Mouse (Mus musculus) T-helper 17 cell (primary cell): ENCODE results near the gene Ly6g5b.

Experiments used
- in situ Hi-C, 2 experiments: fragments of 300-600 bp; cut with MboI, MseI; formaldehyde crosslinking; loops; 1 replicate in 1 of 2; 2 replicates in 1 of 2; pipeline ENCODE4 v1.15.1; 2025; ENCODE audit warnings: high pct_unique_total_duplicates in 2 of 2

Gene Ly6g5b

DNA sequence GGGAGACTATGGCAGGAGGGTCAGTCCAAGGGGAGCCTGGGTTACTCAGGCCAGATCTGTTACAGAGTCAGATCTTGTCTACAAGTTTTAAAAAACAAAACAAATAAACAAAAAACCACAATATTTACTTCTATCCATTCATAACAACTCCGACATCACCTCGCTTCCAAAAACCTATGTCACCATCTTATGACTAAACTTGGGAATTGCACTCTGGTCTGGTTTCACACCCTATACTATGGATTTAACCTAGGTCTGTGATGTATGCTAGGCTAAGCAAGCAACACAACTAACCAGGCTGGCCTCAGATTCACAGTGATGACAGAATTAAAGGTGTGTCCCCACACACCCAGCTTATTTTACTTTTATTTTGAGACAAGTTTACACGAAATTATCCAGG lies 8.7 kb downstream of the Ly6g5b start:
- in situ Hi-C loops: no loop called here

DNA sequence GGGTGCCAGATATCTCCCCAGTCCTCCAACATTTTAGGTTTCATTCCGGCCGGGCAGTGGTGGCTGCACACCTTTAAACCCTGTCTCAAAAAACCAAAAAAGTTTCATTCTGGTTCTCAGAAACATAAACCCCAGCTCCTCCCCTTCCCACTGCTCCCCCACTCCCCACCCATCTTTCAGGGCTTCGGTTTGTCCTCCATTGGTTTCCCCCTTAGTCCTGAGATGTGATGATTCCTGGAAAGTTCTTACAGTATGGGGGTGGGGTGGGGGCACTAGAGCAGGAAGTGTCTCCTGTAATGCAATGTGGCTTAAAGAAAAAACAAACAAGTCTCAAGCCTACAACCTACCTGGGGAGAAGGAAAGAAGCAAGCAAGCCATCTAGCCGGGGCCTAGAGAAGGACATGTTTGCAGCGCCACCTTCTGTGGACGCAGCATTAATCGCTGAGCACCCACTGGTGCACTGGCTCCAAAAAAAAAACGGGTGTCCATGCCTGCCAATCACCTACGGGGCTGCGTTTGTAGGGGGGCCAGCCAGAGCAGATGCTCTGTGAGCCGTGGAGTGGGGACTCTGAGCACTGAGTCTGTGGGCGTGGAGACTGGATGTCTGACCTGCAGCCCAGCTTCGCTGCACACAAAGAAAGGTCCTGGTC lies 9.4 kb downstream of the Ly6g5b start:
- in situ Hi-C loops: no loop called here

DNA sequence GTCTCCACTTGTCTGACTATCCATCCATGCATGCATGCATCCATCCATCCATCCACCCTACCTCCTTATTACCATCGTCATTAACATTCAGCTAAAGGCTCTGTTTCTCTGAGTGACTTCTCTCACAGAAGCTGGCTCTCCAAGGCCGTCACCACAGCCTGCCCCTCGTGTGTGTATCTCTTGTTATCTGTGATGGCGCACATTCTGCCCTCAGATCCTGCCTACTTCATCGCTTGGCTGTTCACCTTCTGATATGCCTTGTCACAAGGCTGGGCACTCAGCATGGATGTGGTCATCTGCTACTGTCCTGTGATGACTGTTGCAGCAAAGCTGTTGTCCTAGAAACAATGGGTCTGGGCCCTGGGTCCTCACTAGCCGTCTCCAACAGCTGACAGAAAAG lies 10.5 kb downstream of the Ly6g5b start:
- in situ Hi-C loops: no loop called here

DNA sequence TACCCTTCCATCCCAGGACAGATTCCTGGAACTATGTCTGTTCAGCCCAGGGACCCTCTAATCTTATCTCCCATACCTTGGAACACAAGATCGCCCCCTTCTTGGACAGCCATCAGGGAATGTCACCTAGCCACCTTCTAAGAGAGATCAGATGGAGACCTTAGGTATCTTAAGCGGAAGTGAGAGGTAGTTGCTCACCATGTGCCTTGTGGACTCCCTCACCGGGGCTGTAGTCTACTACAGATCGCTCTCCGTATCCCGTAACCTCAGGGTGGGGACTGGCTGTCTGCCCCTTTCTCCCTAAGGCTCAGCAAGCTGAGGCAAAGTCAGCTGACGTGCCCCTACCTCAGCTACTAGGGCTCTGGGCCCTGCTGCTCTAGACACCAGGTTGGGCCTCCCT lies 11.1 kb downstream of the Ly6g5b start:
- in situ Hi-C loops: no loop called here

DNA sequence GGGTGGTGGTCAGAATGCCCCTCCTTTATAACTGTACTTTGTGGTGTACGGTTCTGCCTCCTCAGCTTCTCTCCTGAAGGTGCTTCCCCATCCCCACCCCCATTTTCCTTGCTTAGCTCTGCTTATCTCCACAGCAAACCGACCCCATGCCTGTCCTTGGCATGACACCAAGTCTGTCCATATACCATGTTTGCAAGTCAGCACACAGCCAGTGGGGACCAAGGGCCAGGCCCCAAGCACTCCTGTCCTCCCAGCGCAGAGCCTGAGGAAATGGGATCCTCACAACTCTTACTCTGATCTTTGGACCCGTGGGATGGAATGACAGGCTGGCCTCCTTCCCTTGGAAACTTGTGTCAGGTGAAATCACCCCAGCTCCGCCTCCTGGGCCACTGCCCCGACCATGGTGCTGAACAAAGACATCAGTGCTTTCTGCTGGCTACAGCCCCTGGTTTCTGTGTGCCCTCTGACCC lies 12.0 kb downstream of the Ly6g5b start:
- in situ Hi-C loops: no loop called here

DNA sequence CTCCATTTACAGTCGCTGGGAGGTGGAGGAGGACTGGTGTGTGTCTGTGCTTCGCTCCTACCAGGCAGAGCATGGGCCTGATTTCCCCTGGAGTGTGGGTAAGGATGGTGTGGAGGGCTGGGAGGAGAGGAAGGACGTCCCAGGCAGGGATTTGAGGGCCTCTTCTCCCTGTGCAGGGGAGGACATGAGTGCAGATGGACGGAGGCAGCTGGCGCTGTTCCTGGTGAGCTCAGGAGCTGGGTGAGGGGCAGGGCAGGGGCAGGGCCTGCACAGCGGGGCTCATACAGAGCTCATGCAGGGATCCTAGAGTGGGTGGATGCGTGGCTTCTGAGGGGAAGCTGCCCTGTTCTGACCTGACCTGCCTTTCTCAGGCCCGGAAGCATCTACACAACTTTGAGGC lies 12.9 kb downstream of the Ly6g5b start:
- in situ Hi-C loops: no loop called here

DNA sequence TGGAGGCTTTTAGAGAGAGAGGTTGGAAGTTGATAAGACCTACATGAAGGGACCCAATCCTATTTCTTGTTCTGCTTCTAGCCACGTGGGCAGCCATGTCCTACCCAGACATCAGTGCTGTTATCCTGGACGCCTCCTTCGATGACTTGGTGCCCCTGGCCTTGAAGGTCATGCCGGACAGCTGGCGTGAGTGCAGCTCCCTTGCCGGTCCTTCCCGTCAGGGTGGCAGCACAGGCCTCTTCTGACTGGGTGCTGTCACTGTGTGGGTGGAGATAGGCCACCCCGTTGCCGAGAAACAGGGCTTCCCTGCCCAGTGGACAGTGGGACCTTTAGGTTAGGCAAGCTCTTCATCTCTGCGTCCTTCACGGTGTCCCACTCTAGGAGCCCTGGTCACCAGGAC lies 14.1 kb downstream of the Ly6g5b start:
- in situ Hi-C loops: no loop called here

DNA sequence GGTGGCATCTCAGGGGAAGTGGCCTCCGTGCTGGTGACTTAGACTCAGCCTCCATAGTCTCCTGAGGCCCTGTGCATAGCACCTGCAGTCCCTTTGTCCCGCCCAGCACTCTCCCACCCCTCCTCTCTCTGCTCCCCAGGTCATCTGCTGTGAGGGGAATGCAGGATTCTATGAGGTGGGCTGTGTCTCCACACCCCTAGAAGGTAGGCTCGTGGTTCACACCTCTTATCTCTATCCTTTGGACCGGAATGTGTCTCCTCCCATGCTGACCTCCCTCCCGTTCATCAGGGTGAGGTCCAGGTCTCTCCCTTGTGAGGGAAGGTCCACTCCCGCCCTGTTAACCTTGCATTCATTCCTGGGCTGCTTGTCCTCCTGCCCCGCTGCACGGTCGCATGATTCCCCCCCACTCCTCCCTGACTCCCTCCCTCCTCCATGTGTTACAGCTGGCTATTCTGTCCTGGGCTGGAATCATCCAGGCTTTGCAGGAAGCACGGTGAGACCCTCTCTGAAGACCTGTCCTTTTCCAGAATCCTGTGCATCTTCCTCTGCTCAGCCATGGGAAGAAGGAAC lies 14.9 kb downstream of the Ly6g5b start:
- in situ Hi-C loops: no loop called here

DNA sequence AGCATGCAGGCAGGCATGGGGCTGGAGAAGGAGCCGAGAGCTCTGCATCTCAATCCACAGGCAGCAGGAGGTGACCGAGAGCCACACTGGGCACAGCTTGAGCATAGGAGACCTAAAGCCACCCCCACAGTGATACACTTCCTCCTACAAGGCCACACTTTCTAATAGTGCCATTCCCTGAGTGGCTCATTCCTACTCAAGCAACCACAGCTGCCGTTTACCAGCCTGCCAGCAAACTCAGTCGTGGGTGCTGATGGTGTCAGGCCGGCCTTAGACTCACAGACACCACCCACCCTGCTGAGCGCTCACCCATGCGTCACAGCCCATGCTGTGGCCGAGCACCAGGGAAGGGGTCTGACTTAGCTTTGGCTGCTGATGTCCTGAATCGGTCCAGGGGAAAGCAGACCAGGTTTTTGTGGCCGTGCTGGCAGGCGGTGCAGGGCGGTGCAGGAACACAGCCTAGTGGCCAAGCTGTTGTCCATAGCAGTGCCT lies 18.0 kb downstream of the Ly6g5b start:
- in situ Hi-C loops: no loop called here

DNA sequence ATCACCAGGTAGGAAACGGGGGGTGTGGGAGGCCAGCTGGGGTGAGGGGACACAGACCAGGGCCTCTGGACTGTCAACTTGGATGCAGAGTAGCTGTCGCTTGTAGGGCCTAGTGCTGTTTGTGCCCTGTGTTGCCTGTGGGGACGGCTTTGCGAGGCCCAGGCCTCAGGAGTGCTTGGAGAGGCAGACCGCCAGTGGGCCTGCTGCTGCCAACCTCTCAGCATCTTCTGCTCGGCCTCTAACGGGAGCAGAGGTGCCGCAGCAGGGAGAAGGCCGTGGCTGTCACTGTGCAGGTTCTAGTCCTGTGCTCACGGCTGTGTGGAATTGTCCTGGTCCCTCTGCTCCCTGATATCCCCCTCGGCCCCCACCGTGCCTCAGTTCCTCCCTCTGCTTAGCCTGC lies 18.6 kb downstream of the Ly6g5b start:
- in situ Hi-C loops: no loop called here

DNA sequence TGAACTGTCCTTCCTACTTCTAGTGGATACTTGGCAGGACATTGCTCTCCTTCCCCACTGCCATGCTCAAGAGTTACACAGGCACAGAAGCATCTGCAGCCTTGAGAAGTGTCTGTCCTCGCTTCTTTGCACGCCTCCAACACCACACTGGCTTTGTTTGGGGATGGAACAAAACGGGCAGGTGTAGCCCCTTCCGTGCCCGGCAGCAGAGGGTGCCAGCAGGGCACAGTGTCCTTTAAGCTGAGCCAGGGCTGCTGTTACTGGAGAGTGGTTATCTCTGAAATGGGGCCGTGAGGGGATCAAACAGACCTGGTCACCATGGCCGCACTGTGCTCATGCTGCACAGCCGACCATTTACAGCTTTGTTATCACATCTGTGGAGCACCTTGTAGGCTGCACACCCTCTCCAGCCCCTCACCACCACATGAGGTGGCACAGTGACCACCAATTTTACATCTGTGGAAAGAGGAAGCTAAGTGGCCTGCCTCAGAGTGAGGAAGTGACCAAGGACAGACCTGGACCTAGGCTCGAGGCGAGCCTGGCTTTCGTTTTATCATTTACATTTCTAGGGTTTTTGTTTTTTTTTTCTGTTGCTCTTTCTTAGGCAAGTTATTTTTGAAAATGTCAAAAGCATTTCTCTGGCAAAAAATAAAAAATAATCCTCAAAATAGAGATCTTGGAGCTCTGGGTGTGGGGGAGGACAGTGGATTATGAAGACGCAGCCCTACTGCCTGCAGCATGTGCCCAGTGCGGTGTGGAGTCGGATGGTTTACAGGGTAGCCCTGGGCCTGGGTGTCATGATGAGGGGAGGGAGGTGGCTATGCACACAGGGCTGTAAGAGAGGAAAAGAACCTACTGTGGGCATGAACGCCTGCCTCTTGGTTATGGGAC lies 20.5 kb downstream of the Ly6g5b start:
- in situ Hi-C loops: no loop called here

DNA sequence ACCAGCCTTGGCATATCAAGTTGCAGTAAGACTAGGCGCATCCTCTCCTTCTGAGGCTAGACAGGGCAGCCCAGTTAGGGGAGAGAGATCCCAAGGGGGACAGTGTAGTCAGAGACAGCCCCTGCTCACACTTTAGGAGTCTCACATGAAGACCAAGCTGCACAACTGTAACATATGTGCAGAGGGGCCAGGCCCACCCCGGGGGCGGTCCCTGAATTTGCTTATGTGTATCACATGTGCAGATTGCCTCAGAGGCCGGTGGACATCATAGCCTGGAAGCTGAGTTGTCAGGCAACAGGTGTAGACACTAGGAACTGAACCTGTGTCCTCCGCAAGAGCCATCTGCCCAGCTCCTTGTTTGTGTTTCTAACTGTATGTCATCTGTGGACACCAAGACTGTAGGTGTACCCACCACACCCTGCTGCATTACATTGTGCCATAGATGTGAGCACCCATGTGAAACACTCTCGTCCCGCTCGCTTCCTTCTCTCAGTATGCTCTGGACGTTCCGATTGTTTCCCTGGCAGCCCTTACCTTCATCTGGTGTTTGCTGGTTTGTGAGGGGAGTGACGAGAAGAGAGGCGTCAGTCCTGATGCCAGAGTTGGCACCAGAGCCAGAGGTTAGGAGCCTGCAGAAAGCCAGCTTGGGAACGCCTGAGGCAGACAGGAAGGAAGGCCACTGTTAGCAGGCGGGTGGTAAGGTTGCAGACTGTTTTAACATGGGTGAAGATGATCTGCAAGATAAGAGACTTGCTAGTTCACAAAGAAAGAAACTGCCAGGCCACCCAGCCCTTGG lies 22.6 kb downstream of the Ly6g5b start:
- in situ Hi-C loops: no loop called here

DNA sequence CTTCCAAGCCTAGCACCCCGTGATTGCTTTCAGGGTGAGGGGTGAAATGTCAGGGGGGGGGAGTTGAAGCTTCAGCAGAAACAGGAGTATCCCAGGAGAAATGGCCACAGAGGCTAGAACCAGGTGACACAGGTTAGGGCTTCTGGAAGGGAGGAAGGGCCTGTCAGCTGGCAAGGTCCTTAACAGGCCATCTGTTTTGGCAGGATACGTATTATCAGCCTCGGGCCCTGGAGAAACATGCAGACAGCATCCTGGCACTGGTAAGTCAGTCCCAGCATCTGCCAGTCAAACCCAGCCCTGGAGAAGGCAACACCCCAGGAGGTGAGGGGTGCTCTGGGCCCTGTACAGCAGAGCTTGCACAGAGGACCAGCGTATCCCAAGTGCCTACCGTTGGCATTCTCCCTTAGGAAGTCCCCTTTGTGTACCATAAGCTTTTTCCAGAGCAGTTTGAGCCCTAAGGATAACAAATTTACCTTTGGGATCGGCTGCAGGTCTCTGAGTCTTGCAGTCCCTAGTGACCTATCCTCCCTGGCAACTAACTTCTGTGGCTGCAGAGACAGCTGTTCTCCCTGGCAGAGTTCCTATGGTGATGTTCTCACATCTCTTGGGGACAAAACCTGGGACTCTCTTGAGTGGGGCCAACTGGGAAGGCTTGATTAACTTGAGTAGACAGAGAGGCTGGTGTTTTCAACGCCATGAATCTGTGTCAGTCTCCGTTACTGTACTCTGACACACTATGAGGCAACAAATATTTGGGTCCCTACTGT lies 24.9 kb downstream of the Ly6g5b start:
- in situ Hi-C loops: no loop called here

DNA sequence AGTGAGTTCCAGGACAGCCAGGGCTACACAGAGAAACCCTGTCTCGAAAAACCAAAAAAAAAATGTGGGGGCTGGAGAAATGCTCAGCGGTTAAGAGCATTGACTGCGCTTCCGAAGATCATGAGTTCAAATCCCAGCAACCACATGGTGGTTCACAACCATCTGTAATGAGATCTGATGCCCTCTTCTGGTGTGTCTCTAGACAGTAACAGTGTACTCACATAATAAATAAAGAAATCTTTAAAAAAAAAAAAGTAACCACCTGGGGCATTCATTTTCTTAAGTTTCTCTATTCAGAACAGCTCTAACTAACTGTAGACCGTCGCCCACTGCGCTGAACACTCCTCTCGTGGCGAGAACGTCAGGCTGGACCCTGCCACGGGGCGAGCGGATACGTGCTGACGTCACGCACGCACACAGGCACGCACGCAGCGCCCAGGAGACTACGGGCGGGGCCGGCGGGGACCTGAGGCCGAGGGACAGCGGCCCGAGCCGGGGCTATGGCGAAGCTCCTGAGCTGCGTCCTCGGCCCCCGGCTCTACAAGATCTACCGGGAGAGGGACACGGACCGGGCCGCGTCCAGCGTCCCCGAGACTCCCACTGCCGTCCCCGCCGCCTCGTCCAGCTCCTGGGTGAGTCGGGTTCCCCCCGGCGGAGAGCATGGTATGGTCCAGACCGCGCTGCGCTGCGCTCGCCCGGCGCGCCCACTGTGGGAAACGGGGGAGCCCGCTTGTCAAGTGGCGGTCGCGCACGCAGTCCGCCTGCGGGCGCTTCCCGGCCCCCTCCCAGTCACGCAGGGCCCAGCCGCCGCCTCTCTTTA lies 26.2 kb downstream of the Ly6g5b start, which contains the start of gene Abhd16a:
Gene Abhd16a (plus strand): TSS at position 439 of the 820 bp plus-strand sequence.
- in situ Hi-C loops: no loop called here

DNA sequence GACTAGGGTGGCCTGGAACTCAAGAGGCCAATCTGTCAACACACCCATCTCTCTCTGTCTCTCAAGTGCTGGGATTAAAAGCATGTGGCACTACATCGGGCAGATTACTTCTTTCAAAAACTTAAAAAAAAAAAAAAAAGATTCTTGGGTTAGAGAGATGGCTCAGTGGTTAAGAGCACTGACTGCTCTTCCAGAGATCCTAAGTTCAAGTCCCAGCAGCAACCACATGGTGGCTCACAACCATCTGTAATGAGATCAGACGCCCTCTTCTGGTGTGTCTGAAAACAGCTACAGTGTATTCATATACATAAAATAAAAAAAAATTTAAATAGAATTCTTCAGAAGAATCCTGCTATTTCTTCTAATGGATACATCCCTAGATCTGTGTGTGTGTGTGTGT lies 27.1 kb downstream of the Ly6g5b start:
- in situ Hi-C loops: no loop called here

DNA sequence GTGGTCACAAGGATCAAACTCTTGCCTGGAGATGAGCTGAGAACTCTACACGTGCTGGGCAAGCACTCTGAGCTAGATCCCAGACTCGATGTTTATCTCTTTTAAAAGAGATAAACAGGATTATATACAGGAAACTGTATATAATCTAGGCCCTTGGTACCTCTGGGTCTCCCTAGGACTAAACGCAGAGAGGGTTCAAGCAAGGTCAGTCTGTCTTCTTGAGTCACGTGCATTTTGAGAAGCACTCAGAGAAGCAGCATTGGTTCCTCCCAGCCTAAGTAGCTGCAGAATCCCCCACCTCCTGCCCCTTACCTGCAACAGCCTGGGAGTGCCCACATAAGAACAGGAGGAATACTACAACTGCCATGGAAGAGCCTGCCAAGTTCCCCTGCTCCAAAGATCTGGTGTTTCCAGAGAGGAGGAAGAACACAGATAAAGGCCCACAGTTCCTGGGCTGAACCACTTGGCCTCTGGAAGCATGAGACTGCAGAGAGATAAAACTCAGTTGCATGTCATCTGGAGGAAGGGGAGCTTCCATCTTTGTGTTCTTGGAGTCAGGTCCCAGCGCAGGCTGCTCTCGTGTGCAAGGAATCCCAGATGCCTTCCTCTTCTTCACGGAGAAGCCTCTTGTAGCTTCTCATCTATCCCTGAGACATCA lies 29.9 kb downstream of the Ly6g5b start, which contains the start of gene Ly6g6f:
Gene Ly6g6f (minus strand): TSS at position 403 of the 658 bp plus-strand sequence.
- in situ Hi-C loops: no loop called here

DNA sequence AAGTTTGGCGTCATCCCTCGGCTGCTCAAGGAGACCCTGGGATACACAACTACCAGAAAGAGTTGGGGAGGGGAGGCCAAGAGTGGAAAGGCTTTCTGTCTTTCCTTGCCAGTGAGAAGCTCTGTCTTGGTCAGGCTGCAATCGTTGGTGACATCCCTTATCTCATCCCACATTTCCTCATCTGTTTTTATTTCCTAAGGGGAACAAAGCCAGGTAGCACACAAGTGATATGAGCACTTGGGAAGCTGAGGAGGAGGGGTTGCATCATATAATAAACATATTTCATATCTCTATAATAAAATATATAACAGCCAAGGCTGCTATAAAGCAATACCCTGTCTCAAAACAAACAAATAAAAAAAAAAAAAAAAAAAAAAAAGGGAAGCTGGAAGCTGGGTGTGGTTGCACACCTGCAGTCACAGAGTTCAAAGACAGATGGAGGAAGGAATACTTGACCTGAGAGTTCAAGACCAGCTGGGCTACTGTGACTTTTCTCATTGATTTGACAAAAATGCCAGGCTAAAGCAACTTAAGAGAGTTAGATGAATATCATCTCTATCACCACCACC lies 31.2 kb downstream of the Ly6g5b start:
- in situ Hi-C loops: no loop called here

DNA sequence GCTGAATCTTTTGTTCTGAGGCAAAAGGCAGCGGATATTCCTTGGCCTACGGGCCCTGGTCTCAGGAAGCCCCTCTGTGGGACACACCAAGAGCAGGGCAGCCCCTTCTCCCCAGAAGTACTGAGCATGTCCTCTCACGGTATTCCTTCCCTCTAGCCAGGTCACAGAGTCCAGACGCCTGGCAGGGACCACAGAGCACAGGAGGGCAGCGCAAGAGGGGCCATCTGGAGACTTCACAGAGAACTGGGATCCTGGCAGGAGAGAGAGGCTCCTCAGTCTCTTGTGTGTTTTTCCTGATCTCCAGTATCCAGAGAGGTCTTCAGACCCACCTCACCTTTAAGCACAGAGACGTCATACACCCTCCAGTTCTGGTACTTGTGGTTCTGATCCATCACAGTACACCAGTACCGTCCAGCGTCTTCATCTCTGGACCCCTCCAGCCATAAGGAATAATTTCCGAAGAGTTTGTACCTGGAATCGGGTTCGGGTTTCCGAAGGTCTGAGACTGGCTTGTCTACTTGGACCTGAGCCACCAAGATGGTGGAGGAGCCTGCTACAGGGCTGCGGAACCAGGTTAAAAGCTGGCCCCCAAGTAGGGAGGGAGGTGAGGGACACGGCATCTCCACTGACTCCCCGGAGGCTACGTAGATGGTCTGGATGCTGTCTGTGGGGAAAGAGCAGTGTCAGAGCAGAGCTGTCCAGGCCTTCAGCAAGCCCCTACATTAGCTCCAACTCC lies 32.2 kb downstream of the Ly6g5b start:
- in situ Hi-C loops: no loop called here
